Mouse (Mus musculus): ENCODE measurements around the gene Specc1.

The Specc1 gene

GRCm38 (mm10) chr11:62090321-62090720 lies 133.8 kb downstream of the Specc1 start:
- no peak for DNase-seq (ENCODE audit: low spot score in 2 of 2)

GRCm38 (mm10) chr11:62103380-62103911 lies 146.9 kb downstream of the Specc1 start:
- DNase-seq (ENCODE audit: low spot score in 2 of 2) = no peak

GRCm38 (mm10) chr11:62106401-62106871 lies 149.9 kb downstream of the Specc1 start:
- peak; percentile 39 to 64 for DNase-seq (ENCODE audit: low spot score in 2 of 2)

- DNase-seq (ENCODE audit: low spot score in 2 of 2) = no peak
Observed at GRCm38 (mm10) chr11:62107272-62107836, 150.8 kb downstream of the Specc1 start.

- no peak for DNase-seq (ENCODE audit: low spot score in 2 of 2)
Observed at GRCm38 (mm10) chr11:62118561-62118960, 162.0 kb downstream of the Specc1 start.

- no peak for DNase-seq (ENCODE audit: low spot score in 2 of 2)
Observed at GRCm38 (mm10) chr11:62119871-62120270, 163.3 kb downstream of the Specc1 start.

GRCm38 (mm10) chr11:62121365-62121764 lies 164.8 kb downstream of the Specc1 start:
- no peak for DNase-seq (ENCODE audit: low spot score in 2 of 2)

GRCm38 (mm10) chr11:62127692-62128091 lies 171.1 kb downstream of the Specc1 start:
- DNase-seq (ENCODE audit: low spot score in 2 of 2) = peak in 1 of 2 experiments; percentile 88

- no peak for DNase-seq (ENCODE audit: low spot score in 2 of 2)
Observed at GRCm38 (mm10) chr11:62128197-62128596, 171.6 kb downstream of the Specc1 start.

GRCm38 (mm10) chr11:62130191-62130590 lies 173.6 kb downstream of the Specc1 start:
- DNase-seq (ENCODE audit: low spot score in 2 of 2) = no peak

GRCm38 (mm10) chr11:62130685-62131295 lies 174.2 kb downstream of the Specc1 start:
- DNase-seq (ENCODE audit: low spot score in 2 of 2) = no peak

- DNase-seq (ENCODE audit: low spot score in 2 of 2) = no peak
Observed at GRCm38 (mm10) chr11:62131601-62132000, 175.0 kb downstream of the Specc1 start.

GRCm38 (mm10) chr11:62134191-62134590 lies 177.6 kb downstream of the Specc1 start:
- no peak for DNase-seq (ENCODE audit: low spot score in 2 of 2)

- DNase-seq (ENCODE audit: low spot score in 2 of 2) = no peak
Observed at GRCm38 (mm10) chr11:62145216-62146110, 188.9 kb downstream of the Specc1 start.

GRCm38 (mm10) chr11:62146661-62147060 lies 190.1 kb downstream of the Specc1 start:
- DNase-seq (ENCODE audit: low spot score in 2 of 2) = no peak

- no peak for DNase-seq (ENCODE audit: low spot score in 2 of 2)
Observed at GRCm38 (mm10) chr11:62148026-62148425, 191.5 kb downstream of the Specc1 start.

- DNase-seq (ENCODE audit: low spot score in 2 of 2) = no peak
Observed at GRCm38 (mm10) chr11:62148449-62148848, 191.9 kb downstream of the Specc1 start.

- no peak for DNase-seq (ENCODE audit: low spot score in 2 of 2)
Observed at GRCm38 (mm10) chr11:62153057-62153456, 196.5 kb downstream of the Specc1 start.

- no peak for DNase-seq (ENCODE audit: low spot score in 2 of 2)
Observed at GRCm38 (mm10) chr11:62159803-62160202, 203.2 kb downstream of the Specc1 start.

GRCm38 (mm10) chr11:62161450-62161849 lies 204.9 kb downstream of the Specc1 start:
- DNase-seq (ENCODE audit: low spot score in 2 of 2) = no peak

GRCm38 (mm10) chr11:62164357-62164756 lies 207.8 kb downstream of the Specc1 start:
- DNase-seq (ENCODE audit: low spot score in 2 of 2) = no peak

GRCm38 (mm10) chr11:62166503-62166902 lies 209.9 kb downstream of the Specc1 start:
- no peak for DNase-seq (ENCODE audit: low spot score in 2 of 2)

Data from left cerebral cortex, adult 9 months (tissue).